Mouse (Mus musculus): ENCODE measurements around the gene Dmrt3.

GRCm38 (mm10) chr19:25652560-25652959, 42.5 kb downstream of the Dmrt3 start:
- no peak for TF ChIP-seq MAFK (IDR thresholded peaks at IDR 0.05; ENCODE audit: insufficient replicate concordance, low read length)
- no peak for TF ChIP-seq CTCF (conservative IDR thresholded peaks at IDR 0.05 in 1 of 2, IDR thresholded peaks at IDR 0.05 in 1 of 2; ENCODE audit: low read depth in 2 of 2, low read length in 2 of 2)
- no peak for TF ChIP-seq USF1 (IDR thresholded peaks at IDR 0.05; ENCODE audit: low read depth, low read length)
- TF ChIP-seq POLR2A (IDR thresholded peaks at IDR 0.05; ENCODE audit: low read depth, low read length), result no peak
